Mouse (Mus musculus) gastrocnemius, postnatal 4 days (tissue): ENCODE measurements around the gene Spaca3. TPM values are rescaled to one million over a fixed set of nuclear protein-coding genes. Genes with fewer than 3 reads are reported as not detected.
A peak's percentile ranks its signal among the peaks of the same experiment; 100 is the strongest.

Experiments used
- DNase-seq, 2 experiments: peaks; one replicate each; pipeline ENCODE4 v3.0.0; 2021 to 2022; ENCODE audit warnings: low spot score in 2 of 2, mixed read lengths in 2 of 2
- long read RNA-seq, 2 experiments: library from polyadenylated mRNA; stranded (forward); transcript quantifications; one replicate each; pipeline ENCODE4 v2.0.0; 2021
- total RNA-seq, 2 experiments: library from RNA; stranded (reverse); gene quantifications; 2 replicates each; pipeline ENCODE4 v1.2.3; 2021

Gene Spaca3
- not detected for total RNA-seq
- long read RNA-seq, experiment 1 = 0 reads
- long read RNA-seq, experiment 2 = 0 reads

GRCm38 (mm10) chr11:80858065-80858464, at the start of gene Spaca3:
Spaca3 (plus strand) TSS chr11:80858365.
- no peak for DNase-seq

- no peak for DNase-seq
Observed at GRCm38 (mm10) chr11:80808551-80809070, 49.6 kb upstream of the Spaca3 start.

GRCm38 (mm10) chr11:80809666-80809992, 48.5 kb upstream of the Spaca3 start:
- no peak for DNase-seq

- peak in 1 of 2 experiments; percentile 26 for DNase-seq
Observed at GRCm38 (mm10) chr11:80809993-80810821, 48.0 kb upstream of the Spaca3 start, which contains the start of gene Tmem98. Tmem98 (plus strand) TSS chr11:80810175.

DNA sequence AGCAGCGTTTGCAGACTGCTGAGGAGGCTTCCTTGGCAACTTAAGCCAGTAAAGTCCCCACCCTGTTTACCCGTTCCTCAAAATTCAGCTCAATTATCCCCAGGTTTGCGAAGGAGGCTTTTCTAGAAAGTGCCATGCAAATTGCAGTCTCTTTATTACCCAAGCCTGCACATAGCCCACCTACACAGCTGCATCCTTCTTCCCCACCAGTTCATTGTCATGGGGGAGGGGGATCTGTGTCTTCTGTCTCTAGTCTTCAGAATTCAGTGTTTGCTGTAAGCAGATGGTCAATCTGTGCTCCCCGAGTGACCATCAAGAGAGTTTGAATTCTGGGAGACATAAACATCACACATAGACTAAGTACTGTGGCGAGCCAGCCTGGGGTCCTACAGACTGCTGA, 47.0 kb upstream of the Spaca3 start:
- DNase-seq = no peak

DNA sequence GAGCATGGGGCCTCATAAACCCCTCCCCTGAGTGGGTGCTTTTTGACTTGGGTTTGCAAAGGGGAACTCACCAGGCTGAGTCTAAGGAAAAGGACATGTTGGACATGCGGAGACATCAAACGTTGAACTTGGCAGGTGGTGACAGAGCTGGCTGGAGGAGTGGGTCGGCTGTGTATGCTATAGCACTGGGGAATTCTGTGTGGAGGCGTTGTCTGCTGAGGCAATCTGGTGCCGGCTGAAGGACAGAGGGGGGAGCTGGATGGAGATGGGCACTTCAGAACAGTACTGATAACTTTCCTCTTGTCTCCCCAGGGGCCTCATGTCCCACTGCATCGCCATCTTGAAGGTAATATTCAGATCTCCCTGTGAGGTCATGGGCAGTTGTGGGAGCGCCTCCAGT, 42.8 kb upstream of the Spaca3 start:
- DNase-seq = no peak

- peak in 1 of 2 experiments; percentile 51 for DNase-seq
Observed at GRCm38 (mm10) chr11:80818060-80818697, 40.0 kb upstream of the Spaca3 start.

DNA sequence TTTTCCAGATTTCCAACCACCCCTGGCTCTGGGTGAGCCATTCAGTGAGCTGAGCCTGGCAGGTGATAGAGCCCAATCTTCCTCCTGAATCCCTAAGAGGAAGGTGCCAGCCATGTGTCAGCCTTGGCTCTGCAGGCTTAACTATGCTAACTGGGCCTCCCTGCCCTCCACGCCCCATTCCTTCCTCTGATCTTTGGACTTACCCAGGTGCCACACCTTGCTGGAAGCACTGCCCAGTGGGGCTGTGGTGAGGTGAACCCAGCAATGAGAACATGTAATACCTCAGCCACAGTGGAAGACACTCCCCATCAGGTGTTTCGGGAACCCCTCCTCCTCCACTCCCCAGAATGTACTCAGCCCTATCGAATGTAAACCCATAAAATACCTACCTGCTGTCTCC, 38.1 kb upstream of the Spaca3 start:
- no peak for DNase-seq

GRCm38 (mm10) chr11:80821296-80821695, 36.9 kb upstream of the Spaca3 start:
- no peak for DNase-seq

GRCm38 (mm10) chr11:80821794-80822193, 36.4 kb upstream of the Spaca3 start:
- no peak for DNase-seq

DNA sequence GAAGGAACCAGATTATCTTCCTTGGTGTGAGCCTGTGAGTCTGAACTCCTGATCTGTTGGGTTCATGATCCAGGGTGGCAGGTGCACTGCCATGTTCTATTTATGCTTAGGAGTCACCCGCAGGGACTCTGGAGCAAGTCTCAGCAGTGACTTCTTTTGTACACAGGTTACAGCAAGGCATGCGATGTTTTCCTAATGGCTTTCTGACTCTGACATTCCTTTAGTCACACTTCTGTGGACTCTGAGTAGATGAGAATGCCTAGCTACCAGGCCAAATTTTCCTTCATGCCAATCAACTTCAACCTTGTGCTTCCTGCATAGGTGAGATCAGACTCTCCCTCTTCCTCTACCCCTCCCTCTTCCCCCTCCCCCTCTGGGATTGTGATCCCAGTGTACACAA, 22.8 kb upstream of the Spaca3 start:
- DNase-seq = no peak

- no peak for DNase-seq
Observed at GRCm38 (mm10) chr11:80835841-80836240, 22.3 kb upstream of the Spaca3 start.

GRCm38 (mm10) chr11:80838724-80839123, 19.4 kb upstream of the Spaca3 start:
- DNase-seq = no peak

DNA sequence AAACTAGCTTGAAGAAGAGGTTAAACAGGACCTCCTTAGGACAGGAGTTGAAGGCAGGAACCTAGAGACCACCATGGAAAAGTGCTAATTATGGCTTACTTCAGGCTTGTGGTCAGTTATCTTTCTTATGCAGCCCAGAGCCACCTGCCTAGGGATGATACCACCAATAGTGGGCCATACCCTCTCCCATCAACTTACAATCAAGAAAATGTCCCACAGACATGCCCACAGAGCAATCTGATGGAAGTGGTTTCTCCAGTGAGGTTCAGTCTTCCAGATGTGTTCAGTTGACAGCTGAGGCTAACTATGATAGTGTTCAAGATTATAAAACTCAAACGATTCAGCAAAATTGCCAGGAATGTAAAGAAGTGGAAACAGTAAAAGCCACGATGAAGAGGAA, 14.7 kb upstream of the Spaca3 start:
- no peak for DNase-seq

DNA sequence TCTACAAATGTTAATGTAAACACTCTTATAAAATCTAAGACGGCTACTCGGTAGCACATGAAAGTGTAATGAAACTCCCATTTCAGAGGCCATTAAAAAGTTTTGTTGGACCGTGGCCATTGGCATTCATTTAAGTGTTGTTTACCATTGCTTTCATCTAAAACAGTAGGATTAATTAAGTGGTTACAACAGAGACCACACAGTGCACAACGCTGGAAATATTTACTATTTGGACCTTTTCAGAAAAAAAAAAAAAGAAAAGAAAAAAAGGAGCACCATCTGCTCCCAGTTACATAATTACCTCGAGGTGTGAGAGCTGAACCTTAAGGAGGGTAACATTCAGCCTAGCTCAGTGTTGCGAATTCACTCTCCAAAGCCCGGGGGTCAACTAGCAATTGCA, 12.7 kb upstream of the Spaca3 start:
- no peak for DNase-seq

DNA sequence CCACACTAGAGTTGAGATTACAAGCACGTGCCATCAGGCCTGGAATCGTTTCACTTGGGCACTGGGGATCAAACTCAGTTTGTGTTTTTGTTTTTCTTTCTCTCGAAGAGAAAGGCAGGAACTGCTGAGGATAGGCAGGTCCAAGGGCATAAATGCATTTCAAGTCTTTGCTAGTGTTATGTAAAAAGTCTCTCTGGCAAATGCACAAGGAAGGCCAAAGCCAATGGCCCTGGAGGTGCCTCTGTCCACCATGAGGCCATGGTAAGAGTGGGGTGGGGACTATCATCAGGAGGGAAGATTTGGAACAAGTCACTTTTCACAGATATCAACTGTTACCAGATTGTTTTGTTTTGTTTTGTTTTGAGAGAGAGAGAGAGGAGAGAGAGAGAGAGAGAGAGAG, 12.1 kb upstream of the Spaca3 start:
- no peak for DNase-seq

- DNase-seq = no peak
Observed at GRCm38 (mm10) chr11:80848131-80848530, 10.0 kb upstream of the Spaca3 start.

- no peak for DNase-seq
Observed at GRCm38 (mm10) chr11:80851859-80852258, 6.3 kb upstream of the Spaca3 start.

DNA sequence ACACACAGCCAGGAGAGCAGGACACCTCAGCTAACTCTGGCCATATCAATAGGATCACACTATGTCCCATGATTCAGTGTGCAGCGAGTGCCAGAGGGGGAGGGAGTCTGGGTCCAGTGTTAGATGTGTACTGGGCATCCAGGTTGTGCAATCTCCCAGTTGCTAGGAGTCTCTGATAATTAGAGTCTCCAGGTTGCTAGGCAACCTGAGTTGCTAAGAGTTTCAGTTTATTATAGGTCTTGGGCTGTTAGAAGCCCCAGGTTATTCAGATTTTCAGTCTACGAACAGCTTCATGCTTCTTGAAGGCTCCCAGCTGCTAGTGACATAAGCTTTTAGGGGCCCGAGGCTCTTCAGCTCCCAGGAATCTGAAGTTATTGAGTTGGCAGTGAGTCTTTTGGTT, 5.2 kb upstream of the Spaca3 start:
- no peak for DNase-seq

- DNase-seq = no peak
Observed at GRCm38 (mm10) chr11:80854430-80854829, 3.7 kb upstream of the Spaca3 start.

GRCm38 (mm10) chr11:80854908-80855307, 3.3 kb upstream of the Spaca3 start:
- no peak for DNase-seq

DNA sequence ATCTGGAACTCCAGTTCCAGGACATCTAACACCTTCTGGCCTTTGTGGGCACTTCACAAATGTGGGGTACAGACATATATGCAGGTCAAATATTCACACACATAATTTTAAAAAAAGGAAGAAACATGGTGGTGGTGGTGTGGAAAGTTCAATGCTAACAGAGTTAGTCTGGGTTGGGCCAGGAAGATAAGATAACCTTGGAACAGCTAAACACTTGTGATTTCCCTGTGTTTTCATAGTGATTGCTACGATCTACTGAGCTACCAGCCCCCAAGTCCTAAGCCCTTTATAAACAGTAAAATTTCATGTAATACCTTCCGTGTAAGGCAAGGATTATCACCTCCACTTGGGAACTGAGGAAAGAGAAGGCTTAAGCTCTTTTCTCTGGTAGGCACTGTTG, 1.3 kb upstream of the Spaca3 start:
- DNase-seq = no peak
